In the genomic region with DNA sequence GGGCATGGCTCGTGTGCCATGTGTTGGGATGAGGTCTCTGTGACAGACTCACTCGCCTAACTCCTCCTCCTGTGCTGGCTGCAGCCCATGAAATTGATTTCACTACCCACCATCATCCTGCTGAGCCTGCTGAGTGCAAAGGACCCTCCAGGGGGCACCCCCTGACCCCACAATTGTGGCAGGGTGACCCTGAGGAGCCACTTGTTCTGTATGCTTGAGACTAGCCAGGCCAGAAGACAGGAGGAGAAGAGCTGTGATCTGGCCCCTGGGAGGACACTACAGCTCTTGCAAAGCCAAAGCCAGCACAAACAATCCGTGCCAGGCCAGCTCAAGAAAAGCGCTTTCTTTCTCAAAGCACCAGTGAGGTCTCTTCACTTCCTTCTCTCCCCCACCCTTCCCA, we compare ENCODE assay signal across 18 mouse cellular contexts.
DNase-seq lines count a peak whose midpoint lies in the region; ATAC-seq and TF ChIP-seq lines count a peak whose summit lies in the region.
"Had no signal": no experiment of that assay in that cellular context is flagged by ENCODE, and none has a peak within 500 bp of the region (broad histone marks: within the 10 kb centered on the region; RNA-seq: fewer than 3 reads in every experiment).

No protein-coding gene starts in this region.

- no peaks in the 10 kb centered on the region for H3K4me1 ChIP-seq in lung, postnatal 0 days (ENCODE audit: insufficient read depth, low read depth, low read length)
- H3K4me1 ChIP-seq: intestine, embryonic 15.5 days had no signal

- WGBS in lung, postnatal 0 days = 34% methylated on average over 4 of the region's 4 CpGs

- H3K27ac ChIP-seq in lung, postnatal 0 days (ENCODE audit: low read length) = no peak overlapping the region
- H3K27ac ChIP-seq: embryonic facial prominence, embryonic 15.5 days; forebrain, embryonic 15.5 days; intestine, embryonic 15.5 days; left cerebral cortex, adult 2 months; neural tube, embryonic 12.5 days had no signal

- H3K9me3 ChIP-seq in lung, postnatal 0 days (ENCODE audit: low read length) = no peaks in the 10 kb centered on the region
- H3K9me3 ChIP-seq: embryonic facial prominence, embryonic 15.5 days; forebrain, embryonic 15.5 days; intestine, embryonic 15.5 days; neural tube, embryonic 12.5 days had no signal

- no peak overlapping the region for H3K4me2 ChIP-seq in lung, postnatal 0 days (replicated peaks; ENCODE audit: low read depth, low read length)
- H3K4me2 ChIP-seq: embryonic facial prominence, embryonic 15.5 days; forebrain, embryonic 15.5 days; intestine, embryonic 15.5 days; neural tube, embryonic 12.5 days had no signal

- no peak overlapping the region for H3K9ac ChIP-seq in lung, postnatal 0 days (replicated peaks; ENCODE audit: low read depth)
- H3K9ac ChIP-seq: embryonic facial prominence, embryonic 15.5 days; forebrain, embryonic 15.5 days; intestine, embryonic 15.5 days; neural tube, embryonic 12.5 days had no signal

- no peak for TF ChIP-seq EP300 in lung, postnatal 0 days (IDR thresholded peaks at IDR 0.05)

- ATAC-seq in cerebellum, adult (ENCODE audit: insufficient number of reproducible peaks, low FRiP score, low TSS enrichment) = no peak
- no peak for ATAC-seq in lung, postnatal 0 days
- ATAC-seq: forebrain, embryonic 15.5 days; intestine, embryonic 15.5 days had no signal

- H3K36me3 ChIP-seq in lung, postnatal 0 days (ENCODE audit: insufficient read depth, low read length) = no peaks in the 10 kb centered on the region
- H3K36me3 ChIP-seq in splenic B cell, adult 2 months (ENCODE audit: control insufficient read depth, insufficient read depth, low read length, poor library complexity, severe bottlenecking) = no peaks in the 10 kb centered on the region
- H3K36me3 ChIP-seq: embryonic facial prominence, embryonic 15.5 days; forebrain, embryonic 15.5 days; G1E; intestine, embryonic 15.5 days; neural tube, embryonic 12.5 days had no signal

- no peak overlapping the region for H3K4me3 ChIP-seq in lung, postnatal 0 days (ENCODE audit: low read depth, low read length)
- H3K4me3 ChIP-seq: embryonic facial prominence, embryonic 15.5 days; forebrain, embryonic 15.5 days; intestine, embryonic 15.5 days; left cerebral cortex, adult 2 months; megakaryocyte, embryonic 14.5 days; neural tube, embryonic 12.5 days had no signal

- 0 out of 2 replicates have a peak, but pooled peaks have one; percentile 15 for TF ChIP-seq CTCF in lung, postnatal 0 days (IDR thresholded peaks at IDR 0.05)

- H3K27me3 ChIP-seq in lung, postnatal 0 days (replicated peaks; ENCODE audit: insufficient read depth, low read length) = no peaks in the 10 kb centered on the region
- no peaks in the 10 kb centered on the region for H3K27me3 ChIP-seq in splenic B cell, adult 2 months (ENCODE audit: control insufficient read depth, insufficient read depth, low read length, poor library complexity, severe bottlenecking)
- H3K27me3 ChIP-seq: embryonic facial prominence, embryonic 15.5 days; intestine, embryonic 15.5 days; neural tube, embryonic 12.5 days had no signal

- peak; percentile 70 to 72 for DNase-seq in cerebellum, postnatal 10 days
- no peak for DNase-seq in lung, postnatal 0 days (ENCODE audit: low spot score)
- DNase-seq in lung, postnatal 4 days = no peak
- DNase-seq in embryo, embryonic 10.5 days (ENCODE audit: low spot score) = peak; percentile 28
- peak; percentile 10 for DNase-seq in splenic B cell, adult 2 months (ENCODE audit: low read depth, low spot score)
- no peak for DNase-seq in right cerebral cortex, postnatal 10 days (ENCODE audit: low spot score in 2 of 2)
- DNase-seq in right cerebral cortex, postnatal 25 days = no peak
- DNase-seq: cerebellum, adult 2 months; gastrocnemius, postnatal 14 days; lung, adult 18-20 months had no signal

Comparison
In these comparisons a context has a peak if more than half of its experiments do, and no peak if none do; other contexts are left out.
1. DNase-seq: peak in cerebellum, postnatal 10 days (2 of 2), embryo, embryonic 10.5 days (single experiment) and splenic B cell, adult 2 months (single experiment); none in lung, postnatal 0 days (single experiment), lung, postnatal 4 days (0 of 2), right cerebral cortex, postnatal 10 days (0 of 2) and right cerebral cortex, postnatal 25 days (single experiment).